Mouse (Mus musculus): Measurements from ENCODE around the gene Ppp2r5a. TPM values are rescaled to one million over a fixed set of nuclear protein-coding genes. Genes with fewer than 3 reads are reported as not detected.

Gene Ppp2r5a
- polyA plus RNA-seq, 1 experiment from 2014 or later = 27.1 TPM

- H3K9me3 ChIP-seq (ENCODE audit: low read length) = no peaks in the 10 kb centered on the region
- ATAC-seq (no peak), DNase-seq (peak; percentile 68)
- H3K4me3 ChIP-seq (ENCODE audit: low read depth, low read length) = peak overlapping the region; percentile 86
- peak overlapping the region; percentile 99 for H3K27ac ChIP-seq (ENCODE audit: low read depth)
- H3K36me3 ChIP-seq (replicated peaks; ENCODE audit: insufficient read depth, low read length) = no peaks in the 10 kb centered on the region
- under 1% methylated on average over 40 of the region's 43 CpGs for WGBS (ENCODE audit: insufficient replicate concordance)
- peaks cover 15% of the 10 kb centered on the region; the same call in 1 of the 2 replicates for H3K4me1 ChIP-seq (ENCODE audit: insufficient read depth)
- H3K4me2 ChIP-seq (ENCODE audit: low read depth, low read length) = peak overlapping the region; percentile 82
- H3K27me3 ChIP-seq (ENCODE audit: insufficient read depth, low read length) = no peaks in the 10 kb centered on the region
- peak overlapping the region; percentile 98 for H3K9ac ChIP-seq (replicated peaks)
- no peak for TF ChIP-seq CTCF (IDR thresholded peaks at IDR 0.05; ENCODE audit: low read depth)
- TF ChIP-seq EP300 (IDR thresholded peaks at IDR 0.05; ENCODE audit: low read depth) = no peak
These were observed 7.1 kb downstream of the Ppp2r5a start for GRCm38 (mm10) chr1:191395871-191396433.

DNA sequence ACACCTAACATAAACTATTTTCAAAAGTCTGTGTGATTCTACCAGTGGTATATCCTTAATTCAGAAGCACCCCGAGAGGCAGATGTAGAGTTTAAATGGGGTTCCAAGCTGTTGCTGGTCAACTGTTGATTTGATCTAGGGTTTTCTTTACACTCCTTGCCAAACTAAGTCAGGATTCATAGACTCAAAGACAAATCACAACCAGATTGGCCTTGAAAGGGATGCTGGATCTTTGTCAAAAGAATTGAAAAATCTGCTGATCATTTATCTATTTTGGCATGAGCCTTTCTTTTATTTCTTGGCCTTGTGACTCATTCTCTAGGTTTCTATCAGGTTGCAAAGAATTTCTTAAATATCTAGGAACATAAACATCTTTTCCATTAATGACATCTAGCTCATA is 7.9 kb downstream of the Ppp2r5a start:
- Histone ChIP-seq H3K27me3 (ENCODE audit: insufficient read depth, low read length) (no peaks in the 10 kb centered on the region), H3K4me2 (ENCODE audit: low read depth, low read length) (peak overlapping the region; percentile 82), H3K9me3 (ENCODE audit: low read length) (no peaks in the 10 kb centered on the region), H3K36me3 (replicated peaks; ENCODE audit: insufficient read depth, low read length) (no peaks in the 10 kb centered on the region), H3K4me1 (ENCODE audit: insufficient read depth) (peaks cover 15% of the 10 kb centered on the region; the same call in 1 of the 2 replicates), H3K4me3 (ENCODE audit: low read depth, low read length) (peak overlapping the region; percentile 86), H3K9ac (replicated peaks) (peak overlapping the region; percentile 98), H3K27ac (ENCODE audit: low read depth) (peak overlapping the region; percentile 99)
- no peak for DNase-seq
- 10% methylated on average over 1 of the region's 1 CpGs for WGBS (ENCODE audit: insufficient replicate concordance)
- ATAC-seq = no peak
- TF ChIP-seq EP300 (IDR thresholded peaks at IDR 0.05; ENCODE audit: low read depth) (no peak), CTCF (IDR thresholded peaks at IDR 0.05; ENCODE audit: low read depth) (no peak)

GRCm38 (mm10) chr1:191394126-191394525 is 8.9 kb downstream of the Ppp2r5a start:
- Histone ChIP-seq H3K27me3 (ENCODE audit: insufficient read depth, low read length) (no peaks in the 10 kb centered on the region), H3K36me3 (replicated peaks; ENCODE audit: insufficient read depth, low read length) (no peaks in the 10 kb centered on the region), H3K27ac (ENCODE audit: low read depth) (no peak overlapping the region), H3K4me2 (ENCODE audit: low read depth, low read length) (peak overlapping the region; percentile 82), H3K4me3 (ENCODE audit: low read depth, low read length) (peak overlapping the region; percentile 86), H3K4me1 (ENCODE audit: insufficient read depth) (peaks cover 15% of the 10 kb centered on the region; the same call in 1 of the 2 replicates), H3K9me3 (ENCODE audit: low read length) (no peaks in the 10 kb centered on the region), H3K9ac (replicated peaks) (peak overlapping the region; percentile 98)
- ATAC-seq (no peak), DNase-seq (no peak)
- TF ChIP-seq EP300 (IDR thresholded peaks at IDR 0.05; ENCODE audit: low read depth) (no peak), CTCF (IDR thresholded peaks at IDR 0.05; ENCODE audit: low read depth) (no peak)
- 19% methylated on average over 2 of the region's 2 CpGs for WGBS (ENCODE audit: insufficient replicate concordance)

DNA sequence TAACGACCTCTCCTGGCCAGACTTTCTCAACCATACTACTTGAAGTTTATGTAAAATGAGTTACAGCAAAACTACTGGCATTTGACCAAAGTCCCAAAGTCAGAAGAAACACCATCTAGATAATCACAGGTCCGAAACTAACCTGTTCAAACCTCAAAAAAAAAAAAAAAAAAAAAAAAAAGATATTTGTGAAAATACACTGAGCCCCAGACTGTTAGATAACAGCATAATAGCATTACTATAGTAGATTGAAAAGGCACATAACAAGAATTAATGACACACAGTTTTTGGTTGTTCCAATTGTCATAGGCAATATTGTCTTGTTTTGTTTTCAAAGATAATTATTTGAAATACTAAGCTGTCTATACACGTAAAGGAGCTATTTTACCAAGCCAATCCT is 9.5 kb downstream of the Ppp2r5a start:
- TF ChIP-seq CTCF (IDR thresholded peaks at IDR 0.05; ENCODE audit: low read depth) = no peak
- no peak for TF ChIP-seq EP300 (IDR thresholded peaks at IDR 0.05; ENCODE audit: low read depth)
- Histone ChIP-seq H3K36me3 (replicated peaks; ENCODE audit: insufficient read depth, low read length) (no peaks in the 10 kb centered on the region), H3K9me3 (ENCODE audit: low read length) (no peaks in the 10 kb centered on the region), H3K4me3 (ENCODE audit: low read depth, low read length) (peak overlapping the region; percentile 86), H3K27me3 (ENCODE audit: insufficient read depth, low read length) (no peaks in the 10 kb centered on the region), H3K9ac (replicated peaks) (no peak overlapping the region), H3K4me2 (ENCODE audit: low read depth, low read length) (peak overlapping the region; percentile 82), H3K27ac (ENCODE audit: low read depth) (no peak overlapping the region), H3K4me1 (ENCODE audit: insufficient read depth) (peaks cover 15% of the 10 kb centered on the region; the same call in 1 of the 2 replicates)
- 45% methylated on average over 3 of the region's 3 CpGs for WGBS (ENCODE audit: insufficient replicate concordance)
- DNase-seq (no peak), ATAC-seq (no peak)

DNA sequence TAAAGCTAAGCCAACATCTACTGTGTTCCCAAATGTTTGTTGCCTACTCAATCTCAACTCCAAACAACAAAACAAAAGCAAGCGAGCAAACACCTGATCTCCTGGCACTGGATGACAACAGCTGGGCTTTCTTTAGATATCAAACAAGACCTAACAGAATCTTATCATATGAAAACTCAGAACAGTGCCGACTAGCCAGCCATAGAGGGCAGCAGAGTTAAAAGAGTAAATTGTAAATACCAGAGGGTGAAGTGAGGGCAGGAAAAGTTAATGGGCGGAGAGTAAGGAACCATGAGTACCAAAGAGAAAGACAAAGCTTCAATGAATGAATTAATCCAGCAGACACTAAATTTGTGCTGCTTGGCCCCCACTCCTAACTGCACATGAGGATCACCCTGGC is 11.8 kb downstream of the Ppp2r5a start:
- TF ChIP-seq EP300 (IDR thresholded peaks at IDR 0.05; ENCODE audit: low read depth) (no peak), CTCF (IDR thresholded peaks at IDR 0.05; ENCODE audit: low read depth) (peak; percentile 85)
- no peak overlapping the region; the same call in 1 of the 2 replicates for H3K27ac ChIP-seq (ENCODE audit: low read depth)
- H3K27me3 ChIP-seq (ENCODE audit: insufficient read depth, low read length) = no peaks in the 10 kb centered on the region
- H3K4me2 ChIP-seq (ENCODE audit: low read depth, low read length) = peak overlapping the region; percentile 51
- DNase-seq (peak; percentile 48), ATAC-seq (peak; percentile 64)
- 7% methylated on average over 3 of the region's 3 CpGs for WGBS (ENCODE audit: insufficient replicate concordance)
- no peaks in the 10 kb centered on the region for H3K36me3 ChIP-seq (replicated peaks; ENCODE audit: insufficient read depth, low read length)
- peaks cover 15% of the 10 kb centered on the region; the same call in 1 of the 2 replicates for H3K4me1 ChIP-seq (ENCODE audit: insufficient read depth)
- no peak overlapping the region; the same call in 1 of the 2 replicates for H3K4me3 ChIP-seq (ENCODE audit: low read depth, low read length)
- H3K9ac ChIP-seq (replicated peaks) = no peak overlapping the region
- no peaks in the 10 kb centered on the region for H3K9me3 ChIP-seq (ENCODE audit: low read length)

DNA sequence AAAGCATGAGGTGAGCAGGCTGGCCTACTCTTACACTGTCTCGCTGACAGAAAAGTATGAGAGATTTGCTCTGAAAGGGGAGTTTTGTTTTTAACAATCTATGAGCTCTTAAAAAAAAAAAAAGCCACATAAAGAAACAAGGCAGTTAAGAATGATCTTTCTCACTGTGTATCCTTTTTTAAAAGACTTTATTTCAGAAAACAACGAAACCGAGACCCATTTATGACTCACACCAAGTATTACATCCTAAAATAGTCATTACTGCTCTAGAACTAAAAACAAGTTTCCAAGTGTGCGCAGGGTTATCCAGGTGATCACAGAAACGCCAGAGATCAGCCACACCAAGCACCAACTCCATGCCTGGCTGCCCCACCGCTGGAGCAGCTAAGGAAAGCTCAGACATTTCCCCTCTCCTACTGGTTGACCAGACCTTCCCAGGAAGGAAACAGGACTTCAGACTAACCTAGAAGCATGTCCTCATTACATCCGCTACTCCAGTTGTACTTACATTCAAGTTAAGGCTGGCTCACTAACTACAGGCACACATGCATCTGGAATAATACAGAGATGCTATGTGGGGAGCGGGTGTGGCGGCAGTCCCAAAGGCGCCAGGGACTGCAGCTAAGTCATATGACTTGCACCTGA is 18.2 kb downstream of the Ppp2r5a start:
- Histone ChIP-seq H3K4me1 (ENCODE audit: insufficient read depth) (no peaks in the 10 kb centered on the region), H3K9ac (replicated peaks) (no peak overlapping the region), H3K4me2 (ENCODE audit: low read depth, low read length) (no peak overlapping the region), H3K9me3 (ENCODE audit: low read length) (no peaks in the 10 kb centered on the region), H3K4me3 (ENCODE audit: low read depth, low read length) (no peak overlapping the region), H3K36me3 (replicated peaks; ENCODE audit: insufficient read depth, low read length) (peaks cover 6% of the 10 kb centered on the region), H3K27me3 (ENCODE audit: insufficient read depth, low read length) (no peaks in the 10 kb centered on the region), H3K27ac (ENCODE audit: low read depth) (no peak overlapping the region)
- no peak for ATAC-seq
- DNase-seq = no peak
- WGBS (ENCODE audit: insufficient replicate concordance) = 94% methylated on average over 10 of the region's 10 CpGs
- TF ChIP-seq EP300 (IDR thresholded peaks at IDR 0.05; ENCODE audit: low read depth) (no peak), CTCF (IDR thresholded peaks at IDR 0.05; ENCODE audit: low read depth) (no peak)
